Mouse (Mus musculus) limb, embryonic 14.5 days (tissue): Measurements from ENCODE around the gene Nrap. TPM values are rescaled to one million over a fixed set of nuclear protein-coding genes. Genes with fewer than 3 reads are reported as not detected.

Source experiments
- ATAC-seq: fragments of 200-750 bp; cut with Nextera tagmentation; 2 replicates; pipeline ENCODE4 v1.8.0; 2017; ENCODE audit warnings: low read depth, moderate number of reproducible peaks, moderate TSS enrichment; ENCODE audit not compliant: low FRiP score
- DNase-seq: peaks from one replicate; pipeline ENCODE4 v3.0.0-alpha.2; 2015; ENCODE audit warnings: low spot score
- H3K27ac ChIP-seq: fragments of 300-500 bp; sonication (generic); replicated peaks from 2 replicates; pipeline ENCODE4 v1.5.1; 2014; ENCODE audit warnings: low read depth, mild to moderate bottlenecking, low read length, moderate library complexity, mixed read lengths
- H3K27me3 ChIP-seq: fragments of 300-500 bp; sonication (generic); 2 replicates; pipeline ENCODE4 v1.6.1; 2014; ENCODE audit warnings: low read length, mixed read lengths; ENCODE audit not compliant: control insufficient read depth, insufficient read depth
- H3K36me3 ChIP-seq: fragments of 300-500 bp; sonication (generic); 2 replicates; pipeline ENCODE4 v1.6.1; 2014; ENCODE audit warnings: mild to moderate bottlenecking, low read length, moderate library complexity, mixed read lengths; ENCODE audit not compliant: control insufficient read depth, insufficient read depth
- H3K4me1 ChIP-seq: fragments of 300-500 bp; sonication (generic); 2 replicates; pipeline ENCODE4 v1.6.1; 2014; ENCODE audit warnings: antibody characterized with exemption, low read length, mixed read lengths; ENCODE audit not compliant: control insufficient read depth, insufficient read depth
- H3K4me2 ChIP-seq: fragments of 300-500 bp; sonication (generic); replicated peaks from 2 replicates; pipeline ENCODE4 v1.6.1; 2014; ENCODE audit warnings: low read depth, mild to moderate bottlenecking, low read length, moderate library complexity; ENCODE audit not compliant: severe bottlenecking
- H3K4me3 ChIP-seq: fragments of 300-500 bp; sonication (generic); replicated peaks from 2 replicates; pipeline ENCODE4 v1.5.1; 2014; ENCODE audit warnings: low read length
- H3K9ac ChIP-seq: fragments of 300-500 bp; sonication (generic); 2 replicates; pipeline ENCODE4 v1.6.1; 2014; ENCODE audit warnings: mild to moderate bottlenecking, low read depth, low read length, moderate library complexity; ENCODE audit not compliant: severe bottlenecking
- H3K9me3 ChIP-seq: fragments of 300-500 bp; sonication (generic); 2 replicates; pipeline ENCODE4 v1.6.1; 2016; ENCODE audit warnings: low read length; ENCODE audit not compliant: control insufficient read depth
- POLR2A ChIP-seq: fragments of 200-500 bp; IDR thresholded peaks from 2 replicates; pipeline ENCODE4 v1.8.0; 2012; ENCODE audit warnings: inconsistent platforms, mild to moderate bottlenecking, moderate library complexity, borderline replicate concordance; ENCODE audit not compliant: insufficient read depth, insufficient read length; ENCODE audit errors: extremely low read depth
- WGBS: fragments of 180-500 bp; shearing (Covaris S2); extraction: QIAGEN DNeasy Blood & Tissue Kit; methylation state at CpG from one replicate; pipeline ENCODE4 v1.1.7; 2014; 5-methylcytosine and 5-hydroxymethylcytosine counted together
- polyA plus RNA-seq, 2 experiments: library from polyadenylated mRNA; depleted of rRNA in 1 of 2; stranded (reverse) in 1 of 2; unstranded in 1 of 2; fragments of >200 nt; fragmentation: Nextera tagmentation in 1 of 2; extraction: Ambion mirVana in 1 of 2; gene quantifications; 2 replicates each; pipeline versions ENCODE4 v1.2.1 to v1.2.3; 2012 to 2014

The Nrap gene
- polyA plus RNA-seq, 2 experiments: 2.1 to 2.8 TPM

DNA sequence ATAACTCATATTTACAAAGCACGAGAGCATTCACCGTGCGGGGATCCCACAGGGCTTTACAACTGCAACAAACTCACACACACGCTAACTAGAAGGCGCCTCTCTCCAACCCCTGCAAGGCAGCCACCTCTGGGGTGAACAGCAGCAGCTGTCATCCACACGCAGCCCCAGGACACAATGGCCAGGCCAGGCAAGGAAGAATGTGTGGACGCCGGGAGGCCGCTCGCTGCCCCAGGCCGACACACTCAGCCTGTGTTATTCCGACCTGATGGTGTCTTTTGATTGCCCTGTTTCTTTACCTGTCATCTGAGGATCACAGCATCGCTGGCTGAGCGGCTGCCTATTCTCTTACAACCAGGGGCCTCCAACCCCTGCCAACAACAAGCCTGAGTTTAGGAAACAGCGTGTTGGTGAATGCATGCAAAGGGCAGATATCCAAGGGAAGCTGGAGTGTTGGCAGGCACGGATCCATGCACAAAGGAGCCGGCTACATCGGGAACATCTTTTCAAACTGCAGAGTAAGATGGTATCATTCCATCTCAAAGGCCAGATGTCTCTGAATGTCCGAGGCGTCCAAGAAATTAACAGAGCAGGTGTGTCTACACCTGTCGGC lies 63.5 kb downstream of the Nrap start:
- Histone ChIP-seq H3K9ac (no peak overlapping the region), H3K36me3 (no peaks in the 10 kb centered on the region), H3K4me1 (peaks cover 5% of the 10 kb centered on the region; the same call in 1 of the 2 replicates), H3K9me3 (no peaks in the 10 kb centered on the region), H3K27me3 (no peaks in the 10 kb centered on the region), H3K27ac (no peak overlapping the region), H3K4me2 (no peak overlapping the region), H3K4me3 (no peak overlapping the region)
- ATAC-seq: 0 out of 2 replicates have a peak, but pooled peaks have one; percentile 28
- no peak for DNase-seq
- no peak for TF ChIP-seq POLR2A
- 53% methylated on average over 21 of the region's 21 CpGs for WGBS

- no peak overlapping the region for H3K4me2 ChIP-seq
- ATAC-seq: no peak
Observed at GRCm38 (mm10) chr19:56325676-56326075, 64.2 kb downstream of the Nrap start.

DNA sequence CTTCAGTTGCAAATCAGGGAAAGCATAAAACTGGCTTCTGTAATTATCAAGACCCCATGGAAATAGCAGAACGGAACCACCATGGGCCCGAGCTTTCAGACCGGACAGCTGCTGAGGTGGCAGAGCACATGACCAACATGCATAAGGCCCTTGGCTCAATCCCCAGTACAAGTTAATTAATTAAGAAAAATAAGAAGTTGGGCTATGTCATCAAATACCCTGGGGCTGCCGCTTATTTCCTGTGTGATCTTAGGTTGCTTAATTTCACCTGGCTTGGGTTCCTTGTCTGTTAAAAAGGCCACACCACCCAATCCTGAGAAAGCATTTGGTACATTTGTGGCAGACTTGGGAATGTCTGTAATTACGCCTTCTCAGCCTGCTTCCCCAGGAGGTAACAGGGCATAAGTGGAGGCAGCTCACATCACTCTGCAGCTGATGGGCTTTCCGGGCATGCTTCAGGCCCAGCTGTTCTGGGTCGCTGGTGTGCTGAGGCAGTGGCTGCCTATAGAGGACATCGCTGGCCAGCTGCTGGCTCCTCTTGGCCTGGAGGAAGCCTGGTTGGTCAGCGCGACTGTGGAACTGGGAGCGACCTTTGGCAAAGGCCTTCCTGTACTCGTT lies 68.4 kb downstream of the Nrap start:
- Histone ChIP-seq H3K9me3 (no peaks in the 10 kb centered on the region), H3K4me3 (no peak overlapping the region), H3K4me1 (peaks cover 14% of the 10 kb centered on the region), H3K9ac (no peak overlapping the region), H3K36me3 (no peaks in the 10 kb centered on the region), H3K4me2 (no peak overlapping the region), H3K27ac (no peak overlapping the region), H3K27me3 (no peaks in the 10 kb centered on the region)
- no peak for TF ChIP-seq POLR2A
- DNase-seq (peak; percentile 31), ATAC-seq (no peak)
- 63% methylated on average over 12 of the region's 12 CpGs for WGBS

More at GRCm38 (mm10) chr19:56325676-56326075, 64.2 kb downstream of the Nrap start:
- H3K36me3 ChIP-seq: no peaks in the 10 kb centered on the region
- H3K9ac ChIP-seq: no peak overlapping the region
- TF ChIP-seq POLR2A: no peak
- no peak overlapping the region for H3K27ac ChIP-seq
- H3K4me3 ChIP-seq: no peak overlapping the region
- peaks cover 10% of the 10 kb centered on the region for H3K4me1 ChIP-seq
- H3K9me3 ChIP-seq: no peaks in the 10 kb centered on the region
- no peaks in the 10 kb centered on the region for H3K27me3 ChIP-seq
- 63% methylated on average over 10 of the region's 10 CpGs for WGBS
- DNase-seq: no peak

DNA sequence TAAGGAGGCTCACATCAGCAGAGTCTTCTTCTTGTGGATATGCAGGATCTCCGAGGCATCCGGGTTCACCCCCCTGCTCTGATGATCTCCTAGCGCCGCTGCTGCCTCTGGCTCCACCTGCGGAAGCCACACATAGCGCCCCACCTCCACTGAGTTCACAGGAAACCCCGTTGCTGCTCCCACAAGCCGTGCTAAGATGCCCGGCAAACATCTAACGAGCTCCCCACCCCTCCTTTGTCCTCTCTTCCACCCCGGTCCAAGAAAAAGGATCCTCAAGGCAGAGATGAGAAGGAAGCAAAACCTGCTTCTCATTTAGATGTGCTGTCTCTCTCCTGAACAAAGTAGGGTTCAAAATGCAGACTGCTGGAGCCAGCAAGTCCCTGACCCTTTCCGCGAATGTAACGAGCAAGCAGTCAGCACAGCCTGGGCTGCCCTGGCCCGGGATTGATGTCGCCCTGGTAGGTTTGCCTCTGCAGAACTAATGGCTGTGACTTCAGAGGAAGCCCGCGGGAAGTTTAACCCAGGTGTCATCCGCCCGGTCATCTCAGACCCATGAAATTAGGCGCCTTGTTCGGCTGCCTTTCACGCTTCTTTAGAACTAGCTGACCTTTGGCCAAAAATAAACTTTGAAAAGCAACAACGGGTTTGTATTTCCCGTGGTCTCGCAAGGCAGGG lies 69.5 kb downstream of the Nrap start:
- Histone ChIP-seq H3K4me3 (no peak overlapping the region), H3K36me3 (no peaks in the 10 kb centered on the region), H3K27ac (no peak overlapping the region), H3K27me3 (no peaks in the 10 kb centered on the region), H3K9me3 (no peaks in the 10 kb centered on the region), H3K4me2 (peak overlapping the region; percentile 42), H3K9ac (peak overlapping the region; percentile 31; the same call in 1 of the 2 replicates), H3K4me1 (peaks cover 9% of the 10 kb centered on the region)
- 15% methylated on average over 26 of the region's 26 CpGs for WGBS
- TF ChIP-seq POLR2A: no peak
- DNase-seq: no peak
- no peak for ATAC-seq

DNA sequence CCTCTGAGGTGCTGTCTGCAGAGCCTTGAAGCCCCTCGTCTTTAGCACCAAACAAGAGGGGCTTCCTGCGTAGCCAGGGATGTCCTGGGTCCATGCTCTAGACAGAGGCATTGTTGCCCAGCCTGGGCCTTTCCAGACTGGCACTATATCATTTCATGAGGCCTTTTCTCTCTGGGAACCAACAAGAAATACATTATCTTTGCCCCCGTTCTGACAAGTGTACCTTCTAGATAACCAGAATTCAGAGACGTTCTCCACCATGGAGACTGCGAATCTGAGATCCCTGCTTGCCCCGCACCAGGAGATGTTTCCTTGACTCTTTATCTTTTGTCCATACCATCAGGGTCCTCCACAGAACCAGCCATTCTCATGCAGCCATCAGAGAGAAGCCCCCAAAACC lies 70.2 kb downstream of the Nrap start:
- Histone ChIP-seq H3K4me3 (no peak overlapping the region), H3K4me2 (no peak overlapping the region), H3K36me3 (no peaks in the 10 kb centered on the region), H3K27me3 (no peaks in the 10 kb centered on the region), H3K4me1 (peaks cover 9% of the 10 kb centered on the region), H3K9ac (no peak overlapping the region), H3K27ac (no peak overlapping the region), H3K9me3 (no peaks in the 10 kb centered on the region)
- ATAC-seq: no peak
- WGBS: 95% methylated on average over 6 of the region's 6 CpGs
- TF ChIP-seq POLR2A: no peak
- DNase-seq: no peak
